Mouse (Mus musculus) brain, embryonic 14.5 days (tissue): ENCODE data around the gene Ccdc87.

ENCODE experiments used
- CTCF ChIP-seq: fragments of 200-500 bp; IDR thresholded peaks from 2 replicates; pipeline ENCODE4 v1.5.1; 2012; ENCODE audit warnings: inconsistent platforms, mild to moderate bottlenecking, moderate library complexity, borderline replicate concordance; ENCODE audit not compliant: insufficient read depth, insufficient read length; ENCODE audit errors: extremely low read depth
- POLR2A ChIP-seq: fragments of 200-500 bp; IDR thresholded peaks from 2 replicates; pipeline ENCODE4 v1.6.1; 2012; ENCODE audit warnings: mild to moderate bottlenecking, inconsistent platforms, borderline replicate concordance; ENCODE audit not compliant: poor library complexity, insufficient read depth, insufficient read length, severe bottlenecking; ENCODE audit errors: extremely low read depth

DNA sequence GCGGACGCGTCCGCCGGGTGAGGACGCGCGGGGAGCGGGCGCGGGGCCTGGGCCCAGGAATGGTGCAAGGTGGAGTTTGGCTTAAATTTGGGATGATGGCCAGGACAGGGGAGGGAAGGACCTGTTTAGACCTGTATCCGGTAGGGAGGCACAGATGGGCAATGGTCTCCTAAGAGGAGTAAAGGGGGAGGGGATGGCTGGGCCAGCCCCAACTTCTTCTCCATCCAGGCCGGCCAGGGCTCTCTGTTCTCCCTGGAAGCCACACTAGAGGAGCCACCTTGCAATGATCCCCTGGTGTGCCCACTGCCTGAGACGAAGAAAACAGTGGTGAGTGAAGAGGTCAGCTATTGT is 16.3 kb downstream of the Ccdc87 start:
- TF ChIP-seq CTCF (no peak), POLR2A (no peak)
